Mouse (Mus musculus): Measurements from ENCODE around the gene Akap13. TPM values are rescaled to one million over a fixed set of nuclear protein-coding genes. Genes with fewer than 3 reads are reported as not detected.

The Akap13 gene
- total and polyA plus RNA-seq, 2 experiments from 2014 or later: 13.8 to 26.1 TPM

DNA sequence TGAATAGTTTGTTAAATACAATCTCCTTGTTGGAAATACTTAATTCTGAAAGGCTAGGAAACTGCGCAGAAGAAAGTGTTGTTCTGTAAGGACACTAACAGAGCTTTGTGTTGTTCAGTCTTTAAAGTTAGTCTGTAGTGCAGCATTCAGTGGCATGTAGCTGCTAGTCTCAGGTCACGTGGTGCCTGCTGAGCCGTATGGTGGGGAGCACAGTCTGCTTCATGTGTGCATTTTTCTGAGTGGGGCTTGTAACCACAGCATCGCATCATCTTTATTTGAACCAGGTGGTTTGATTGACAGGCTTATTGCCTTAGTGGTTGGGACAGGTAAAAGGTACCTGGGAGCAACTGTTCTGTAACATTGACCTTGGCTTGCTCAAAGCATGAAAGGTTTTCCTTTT lies 123.3 kb downstream of the Akap13 start:
- ATAC-seq: no peak
- Histone ChIP-seq H3K36me3 (ENCODE audit: insufficient read depth, low read length) (no peaks in the 10 kb centered on the region), H3K9ac (replicated peaks; ENCODE audit: low read length) (no peak overlapping the region), H3K4me2 (ENCODE audit: low read depth, low read length) (no peak overlapping the region), H3K27ac (no peak overlapping the region), H3K27me3 (ENCODE audit: insufficient read depth, low read length) (no peaks in the 10 kb centered on the region), H3K9me3 (ENCODE audit: low read length) (no peaks in the 10 kb centered on the region), H3K4me1 (ENCODE audit: insufficient read depth, low read length) (no peaks in the 10 kb centered on the region), H3K4me3 (ENCODE audit: low read length) (no peak overlapping the region)
- DNase-seq (ENCODE audit: low spot score): no peak
- TF ChIP-seq CTCF (IDR thresholded peaks at IDR 0.05; ENCODE audit: low read depth): no peak
- WGBS: 89% methylated on average over 4 of the region's 4 CpGs

DNA sequence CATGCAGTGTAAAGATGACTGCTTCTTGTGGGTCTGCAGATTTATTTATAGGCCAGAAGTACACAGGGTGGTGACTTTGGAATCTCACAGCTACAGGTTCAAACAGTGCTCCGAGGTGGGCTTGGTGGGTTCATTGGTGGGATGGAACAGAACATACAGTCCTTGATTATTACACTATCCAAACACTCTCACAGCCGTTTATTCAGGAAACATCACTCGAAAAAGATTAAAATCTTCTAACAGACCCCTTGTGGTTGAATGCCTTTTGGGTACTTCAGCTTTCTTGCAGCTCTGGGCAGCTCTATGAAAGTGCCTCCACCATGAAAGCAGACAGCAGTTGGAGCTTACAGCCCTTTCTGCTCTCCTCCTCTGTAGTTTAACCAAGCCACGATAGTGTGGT lies 126.8 kb downstream of the Akap13 start:
- WGBS: 93% methylated on average over 4 of the region's 4 CpGs
- Histone ChIP-seq H3K9me3 (ENCODE audit: low read length) (no peaks in the 10 kb centered on the region), H3K9ac (replicated peaks; ENCODE audit: low read length) (no peak overlapping the region), H3K4me1 (ENCODE audit: insufficient read depth, low read length) (no peaks in the 10 kb centered on the region), H3K4me2 (ENCODE audit: low read depth, low read length) (no peak overlapping the region), H3K27me3 (ENCODE audit: insufficient read depth, low read length) (no peaks in the 10 kb centered on the region), H3K27ac (no peak overlapping the region), H3K36me3 (ENCODE audit: insufficient read depth, low read length) (no peaks in the 10 kb centered on the region), H3K4me3 (ENCODE audit: low read length) (no peak overlapping the region)
- DNase-seq (ENCODE audit: low spot score) (no peak), ATAC-seq (no peak)
- TF ChIP-seq CTCF (IDR thresholded peaks at IDR 0.05; ENCODE audit: low read depth): no peak

DNA sequence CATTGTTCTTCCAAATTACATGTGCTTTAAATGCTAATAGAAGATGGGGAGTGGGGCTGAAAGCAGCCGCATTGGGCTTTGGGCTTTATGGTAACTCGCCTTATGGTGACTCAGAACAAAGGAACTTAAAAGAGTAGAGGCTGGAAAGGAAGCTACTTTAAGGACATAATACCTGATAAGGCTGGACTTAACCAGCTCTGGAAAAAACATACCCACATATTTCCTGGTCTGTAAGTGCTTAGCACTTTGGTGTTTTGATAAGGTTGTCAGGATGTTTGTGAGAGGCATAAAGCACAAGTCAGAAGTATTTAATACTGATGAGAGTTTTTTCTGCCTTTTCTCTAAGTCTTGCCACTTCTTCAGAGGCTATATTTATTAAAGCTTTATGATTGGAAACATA lies 128.8 kb downstream of the Akap13 start:
- Histone ChIP-seq H3K36me3 (ENCODE audit: insufficient read depth, low read length) (no peaks in the 10 kb centered on the region), H3K27ac (no peak overlapping the region), H3K4me1 (ENCODE audit: insufficient read depth, low read length) (no peaks in the 10 kb centered on the region), H3K9me3 (ENCODE audit: low read length) (no peaks in the 10 kb centered on the region), H3K9ac (replicated peaks; ENCODE audit: low read length) (no peak overlapping the region), H3K4me3 (ENCODE audit: low read length) (no peak overlapping the region), H3K4me2 (ENCODE audit: low read depth, low read length) (no peak overlapping the region), H3K27me3 (ENCODE audit: insufficient read depth, low read length) (no peaks in the 10 kb centered on the region)
- no peak for TF ChIP-seq CTCF (IDR thresholded peaks at IDR 0.05; ENCODE audit: low read depth)
- ATAC-seq (no peak), DNase-seq (ENCODE audit: low spot score) (no peak)
- WGBS: 88% methylated on average over 2 of the region's 2 CpGs

DNA sequence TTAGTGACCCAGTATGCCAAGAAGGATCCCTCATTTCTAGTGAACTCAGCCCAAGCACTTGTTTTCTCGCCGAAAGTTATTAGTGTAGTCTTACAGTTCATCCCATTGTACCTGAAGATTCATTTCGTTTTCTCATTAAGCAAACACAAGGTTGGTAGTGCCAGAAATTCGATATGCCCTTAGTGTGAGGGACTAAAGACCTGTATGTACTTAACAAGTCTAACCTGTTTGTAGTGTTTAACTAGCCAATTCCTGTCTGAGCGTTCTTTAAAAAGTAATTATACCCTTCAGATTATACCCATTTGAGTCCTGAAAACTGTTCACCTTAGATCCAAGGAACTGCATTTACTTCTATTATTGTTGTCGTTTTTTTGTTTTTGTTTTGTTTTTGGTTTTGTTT lies 130.1 kb downstream of the Akap13 start:
- no peak overlapping the region for H3K4me2 ChIP-seq (ENCODE audit: low read depth, low read length)
- ATAC-seq: no peak
- H3K27ac ChIP-seq: no peak overlapping the region
- TF ChIP-seq CTCF (IDR thresholded peaks at IDR 0.05; ENCODE audit: low read depth): no peak
- 94% methylated on average over 6 of the region's 6 CpGs for WGBS
- H3K4me1 ChIP-seq (ENCODE audit: insufficient read depth, low read length): no peaks in the 10 kb centered on the region
- H3K36me3 ChIP-seq (ENCODE audit: insufficient read depth, low read length): no peaks in the 10 kb centered on the region
- no peak for DNase-seq (ENCODE audit: low spot score)
- H3K4me3 ChIP-seq (ENCODE audit: low read length): no peak overlapping the region
- H3K27me3 ChIP-seq (ENCODE audit: insufficient read depth, low read length): no peaks in the 10 kb centered on the region
- H3K9me3 ChIP-seq (ENCODE audit: low read length): no peaks in the 10 kb centered on the region
- H3K9ac ChIP-seq (replicated peaks; ENCODE audit: low read length): no peak overlapping the region

DNA sequence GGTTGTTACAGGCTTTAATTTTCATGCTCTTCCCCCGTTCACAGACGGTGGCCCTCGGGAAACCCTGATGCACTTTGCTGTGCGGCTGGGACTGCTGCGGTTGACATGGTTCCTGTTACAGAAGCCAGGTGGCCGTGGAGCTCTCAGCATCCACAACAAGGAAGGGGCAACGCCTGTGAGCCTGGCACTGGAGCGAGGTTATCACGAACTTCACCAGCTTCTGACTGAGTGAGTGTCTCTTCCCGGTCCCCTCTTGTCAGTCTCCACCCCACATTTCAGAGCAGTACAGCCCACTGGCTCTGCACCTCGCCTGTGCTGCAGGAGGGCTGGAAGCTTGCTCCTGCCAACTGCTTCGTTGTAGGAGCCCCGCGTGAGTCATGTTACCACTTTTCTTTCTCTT lies 130.8 kb downstream of the Akap13 start:
- Histone ChIP-seq H3K36me3 (ENCODE audit: insufficient read depth, low read length) (no peaks in the 10 kb centered on the region), H3K4me2 (ENCODE audit: low read depth, low read length) (no peak overlapping the region), H3K27me3 (ENCODE audit: insufficient read depth, low read length) (no peaks in the 10 kb centered on the region), H3K9ac (replicated peaks; ENCODE audit: low read length) (no peak overlapping the region), H3K9me3 (ENCODE audit: low read length) (no peaks in the 10 kb centered on the region), H3K4me3 (ENCODE audit: low read length) (no peak overlapping the region), H3K4me1 (ENCODE audit: insufficient read depth, low read length) (no peaks in the 10 kb centered on the region), H3K27ac (no peak overlapping the region)
- WGBS: 70% methylated on average over 14 of the region's 14 CpGs
- ATAC-seq (no peak), DNase-seq (ENCODE audit: low spot score) (no peak)
- no peak for TF ChIP-seq CTCF (IDR thresholded peaks at IDR 0.05; ENCODE audit: low read depth)

DNA sequence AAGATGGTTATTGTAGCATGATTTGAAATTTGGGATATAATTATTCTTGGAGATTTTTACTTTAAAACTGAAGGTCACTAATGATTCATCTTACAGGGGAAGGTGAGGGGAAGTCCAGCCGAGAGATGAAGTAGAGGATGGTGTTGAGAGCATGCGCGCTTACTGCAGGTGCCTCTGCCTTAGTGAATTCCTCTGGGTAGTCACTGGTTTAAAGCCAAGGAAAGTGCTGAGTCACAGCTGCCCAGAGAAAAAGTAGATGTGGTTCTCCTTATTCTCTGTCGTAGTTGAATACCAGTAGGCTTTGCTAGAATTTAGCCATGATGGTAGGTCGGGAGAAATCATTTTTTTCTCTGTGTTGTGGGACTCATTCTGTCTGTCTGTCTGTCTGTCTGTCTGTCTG lies 132.4 kb downstream of the Akap13 start:
- Histone ChIP-seq H3K4me3 (ENCODE audit: low read length) (no peak overlapping the region), H3K36me3 (ENCODE audit: insufficient read depth, low read length) (no peaks in the 10 kb centered on the region), H3K4me2 (ENCODE audit: low read depth, low read length) (no peak overlapping the region), H3K4me1 (ENCODE audit: insufficient read depth, low read length) (no peaks in the 10 kb centered on the region), H3K9ac (replicated peaks; ENCODE audit: low read length) (no peak overlapping the region), H3K27me3 (ENCODE audit: insufficient read depth, low read length) (no peaks in the 10 kb centered on the region), H3K27ac (no peak overlapping the region), H3K9me3 (ENCODE audit: low read length) (no peaks in the 10 kb centered on the region)
- WGBS: 93% methylated on average over 5 of the region's 5 CpGs
- no peak for TF ChIP-seq CTCF (IDR thresholded peaks at IDR 0.05; ENCODE audit: low read depth)
- ATAC-seq: no peak
- no peak for DNase-seq (ENCODE audit: low spot score)

DNA sequence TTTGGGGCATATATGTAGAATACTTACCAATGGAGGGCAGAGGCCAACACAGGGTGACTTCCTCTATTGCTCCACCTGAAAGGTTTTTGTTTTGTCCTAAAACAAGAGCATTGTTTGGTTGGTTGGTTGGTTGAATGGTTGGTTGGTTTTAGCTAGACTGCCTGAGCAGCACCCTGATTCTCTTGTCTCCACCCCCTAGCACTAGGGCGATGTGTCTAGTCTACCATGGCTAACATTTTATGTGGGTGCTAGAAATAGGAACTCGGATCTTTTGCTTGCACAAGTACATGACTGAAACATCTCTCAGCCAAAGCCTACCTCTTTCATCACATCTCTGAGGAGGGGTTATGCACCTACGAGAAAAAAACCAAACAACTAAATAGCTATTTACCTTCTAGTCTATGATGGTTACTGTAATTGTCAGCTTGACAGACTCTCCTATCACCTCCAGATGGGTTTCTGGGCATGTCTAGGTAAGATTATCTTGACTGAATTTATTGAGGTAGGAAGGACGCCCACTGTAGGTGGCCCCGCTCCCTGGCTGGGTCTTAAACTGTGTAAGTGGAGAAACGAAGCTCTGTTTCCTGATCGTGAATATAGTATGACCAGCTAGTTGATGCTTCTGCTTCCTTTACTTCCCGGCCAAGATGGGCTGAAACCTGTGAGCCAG lies 134.1 kb downstream of the Akap13 start:
- Histone ChIP-seq H3K4me2 (ENCODE audit: low read depth, low read length) (no peak overlapping the region), H3K9me3 (ENCODE audit: low read length) (no peaks in the 10 kb centered on the region), H3K4me3 (ENCODE audit: low read length) (no peak overlapping the region), H3K9ac (replicated peaks; ENCODE audit: low read length) (no peak overlapping the region), H3K4me1 (ENCODE audit: insufficient read depth, low read length) (no peaks in the 10 kb centered on the region), H3K27me3 (ENCODE audit: insufficient read depth, low read length) (no peaks in the 10 kb centered on the region), H3K36me3 (ENCODE audit: insufficient read depth, low read length) (no peaks in the 10 kb centered on the region), H3K27ac (no peak overlapping the region)
- 93% methylated on average over 8 of the region's 8 CpGs for WGBS
- ATAC-seq: no peak
- TF ChIP-seq CTCF (IDR thresholded peaks at IDR 0.05; ENCODE audit: low read depth): no peak
- DNase-seq (ENCODE audit: low spot score): no peak
